Mouse (Mus musculus) adrenal gland, postnatal 0 days (tissue): ENCODE results near the gene Inpp4b. TPM values are rescaled to one million over a fixed set of nuclear protein-coding genes. Genes with fewer than 3 reads are reported as not detected.

ENCODE experiments used
- polyA plus RNA-seq: library from polyadenylated mRNA; unstranded; fragments of >200 nt; fragmentation: Nextera tagmentation; extraction: Ambion mirVana; gene quantifications from 2 replicates; pipeline ENCODE4 v1.2.1, GENCODE M21; 2015

Gene Inpp4b
- 2.0 and 5.3 TPM in 2 replicates for polyA plus RNA-seq

GRCm38 (mm10) chr8:81342236-81342998 lies at the start of gene Inpp4b:
Inpp4b (plus strand) TSS chr8:81342556.

